Mouse (Mus musculus) ovary, postnatal 36 days (tissue): Measurements from ENCODE around the gene Ankfn1.

ENCODE experiments used
- DNase-seq: peaks from one replicate; pipeline ENCODE4 v3.0.0; 2022; ENCODE audit warnings: low spot score, mixed read lengths

Gene Ankfn1

DNA sequence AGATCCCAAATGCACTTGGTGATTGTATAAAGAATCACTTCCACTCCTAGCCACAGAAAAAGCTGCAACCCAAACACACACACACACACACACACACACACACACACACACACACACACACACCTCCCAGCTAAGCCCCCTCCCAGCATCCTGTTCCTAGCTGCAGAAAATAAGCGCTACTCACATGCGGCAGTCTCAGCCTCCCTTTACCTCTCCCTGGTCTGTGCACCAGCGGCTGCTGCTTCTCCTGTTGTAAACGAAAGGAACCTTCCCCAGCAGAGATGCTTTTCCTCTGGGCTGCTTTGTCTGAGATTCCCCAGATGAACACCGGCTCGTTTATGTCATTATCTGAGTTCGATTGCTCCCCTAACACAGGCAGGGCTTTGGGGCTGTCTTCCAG, at the start of gene Ankfn1:
TSS of gene Ankfn1 (minus strand) at position 223 of the 400 bp plus-strand sequence.
- DNase-seq = no peak

DNA sequence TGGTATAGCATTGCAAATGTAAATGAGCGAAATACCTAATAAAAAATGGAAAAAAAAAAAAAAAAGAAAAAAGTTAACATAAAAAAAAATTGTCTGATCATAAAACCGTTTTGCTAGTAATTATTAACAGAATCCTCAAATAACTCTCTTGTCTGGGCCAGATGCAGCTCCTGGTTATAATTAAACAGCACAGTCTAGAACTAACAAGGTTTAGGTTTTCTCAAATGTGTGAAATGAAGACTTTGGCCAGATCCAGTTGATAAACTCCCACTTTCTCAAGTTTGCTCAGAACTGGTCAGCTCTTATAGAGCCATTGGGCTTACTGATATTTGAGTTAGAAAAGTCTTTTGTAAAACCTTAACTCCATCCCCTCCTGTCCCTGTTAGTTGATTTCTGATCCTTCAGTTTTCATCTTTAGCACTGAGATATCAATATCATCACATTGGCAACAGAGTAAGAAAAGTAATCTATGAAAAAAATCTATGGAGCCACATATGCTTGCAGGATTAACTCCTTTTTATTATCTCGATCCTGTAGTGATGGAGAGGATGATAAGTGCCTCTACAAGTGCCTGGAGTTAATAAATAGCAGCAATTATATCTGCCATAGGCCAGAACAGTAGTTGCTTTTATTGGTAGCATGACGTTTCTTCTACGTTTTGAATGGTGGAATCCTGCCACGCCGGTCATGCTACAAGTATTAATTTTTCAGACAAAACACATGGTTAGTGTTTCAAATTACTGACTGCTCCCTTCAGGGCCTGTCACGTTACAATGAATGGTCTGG, 46.4 kb upstream of the Ankfn1 start:
- no peak for DNase-seq

DNA sequence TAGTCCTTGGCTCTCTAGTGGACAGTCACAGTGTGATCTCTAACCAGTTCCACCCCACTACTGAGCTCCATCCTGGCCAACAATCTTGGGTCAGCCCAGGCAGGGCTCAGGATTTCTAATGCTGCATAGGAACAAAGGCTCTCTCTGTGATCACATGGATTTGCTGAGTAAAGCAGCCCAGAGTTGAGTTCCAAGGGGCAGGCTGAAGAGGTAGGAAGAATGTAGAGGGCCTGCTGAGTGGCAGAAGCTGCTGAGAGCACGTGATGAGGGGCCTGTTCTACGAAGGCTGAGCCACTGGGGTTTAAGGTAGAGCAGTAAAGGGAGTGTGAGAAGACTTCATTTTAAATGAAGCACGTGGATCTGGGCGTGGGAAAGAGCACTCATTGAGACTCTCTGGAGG, 41.1 kb upstream of the Ankfn1 start:
- DNase-seq = no peak

- DNase-seq = no peak
These were observed 34.0 kb upstream of the Ankfn1 start for GRCm38 (mm10) chr11:89811403-89811802.

DNA sequence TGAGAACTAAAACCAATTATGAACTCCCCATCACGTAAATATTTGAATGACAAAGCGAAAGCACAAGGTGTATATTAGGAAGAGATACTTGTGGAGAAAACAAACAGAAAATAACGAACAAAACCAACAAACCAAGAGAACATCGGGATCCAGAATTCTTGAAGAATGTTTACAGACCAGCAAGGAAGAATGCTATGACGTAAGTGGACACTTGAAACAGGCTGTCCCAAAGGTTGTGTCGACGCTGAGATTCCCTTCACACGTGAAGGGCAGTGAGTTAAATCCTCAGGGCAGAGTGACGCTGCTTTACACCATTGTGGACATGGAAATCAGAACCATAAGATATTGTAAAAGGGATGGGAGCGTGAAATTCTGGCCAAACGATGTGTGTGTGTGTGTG, 30.5 kb upstream of the Ankfn1 start:
- DNase-seq = no peak

- no peak for DNase-seq
These were observed 27.4 kb upstream of the Ankfn1 start for GRCm38 (mm10) chr11:89804822-89805221.

DNA sequence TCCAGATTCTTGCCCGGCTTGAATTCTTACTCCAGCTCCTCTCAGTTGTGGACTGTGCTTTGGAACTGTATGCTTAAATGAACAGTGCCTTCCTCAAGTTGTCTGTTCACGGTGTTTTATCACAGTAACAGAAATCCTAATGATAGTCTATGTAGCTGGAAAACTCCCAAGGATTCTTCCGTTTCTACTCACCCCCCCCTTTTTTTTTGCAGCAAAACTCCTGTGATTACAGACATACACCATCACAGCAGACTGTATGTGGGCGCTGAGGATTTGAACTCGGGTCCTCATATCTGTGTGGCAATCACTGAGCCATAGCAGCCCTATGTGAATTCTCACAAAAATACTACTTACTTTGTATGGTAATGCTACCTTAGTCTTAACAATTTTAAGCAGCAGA, 26.5 kb upstream of the Ankfn1 start:
- DNase-seq = no peak

- DNase-seq = no peak
These were observed 15.3 kb upstream of the Ankfn1 start for GRCm38 (mm10) chr11:89792709-89793108.

- DNase-seq = no peak
These were observed 1.4 kb downstream of the Ankfn1 start for GRCm38 (mm10) chr11:89776070-89776469.

DNA sequence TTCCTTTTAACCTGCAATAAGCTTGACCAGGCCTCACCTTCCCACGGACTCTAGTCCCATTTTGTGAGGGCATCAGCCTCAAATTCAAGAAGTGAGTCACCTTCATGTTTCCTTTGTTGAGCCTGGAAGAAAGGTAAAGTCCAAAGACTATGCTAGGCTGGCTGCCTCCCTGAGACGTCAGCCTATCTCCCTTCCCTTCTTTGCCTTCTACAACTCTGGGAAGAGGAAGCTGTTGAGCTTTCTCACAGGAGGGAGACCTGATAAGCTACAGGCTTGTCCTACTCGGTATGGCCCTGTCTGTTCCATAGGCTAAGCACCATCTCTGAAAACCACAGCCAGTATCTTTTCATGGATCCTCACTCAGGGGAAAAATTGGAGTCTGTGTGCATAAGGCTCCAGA, 2.5 kb downstream of the Ankfn1 start:
- no peak for DNase-seq

DNA sequence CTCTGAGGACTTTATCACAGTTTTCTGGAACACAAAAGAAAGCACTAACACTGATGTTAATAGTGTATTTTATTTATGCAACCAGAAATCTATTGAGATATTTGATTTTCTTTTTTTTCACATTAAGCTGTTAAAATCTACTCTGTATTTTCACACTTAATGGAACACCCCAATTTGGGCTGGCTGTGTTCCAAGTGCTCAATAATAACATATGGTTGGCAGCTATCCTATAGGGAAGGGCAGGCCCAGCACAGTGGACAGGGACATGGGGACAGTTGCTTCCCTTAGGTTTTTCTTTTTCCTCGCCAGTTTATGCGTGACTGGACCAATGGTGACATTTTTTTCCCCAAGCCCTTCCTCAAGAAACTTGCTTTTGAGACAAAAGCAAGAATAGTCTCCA, 4.5 kb downstream of the Ankfn1 start:
- DNase-seq = no peak

DNA sequence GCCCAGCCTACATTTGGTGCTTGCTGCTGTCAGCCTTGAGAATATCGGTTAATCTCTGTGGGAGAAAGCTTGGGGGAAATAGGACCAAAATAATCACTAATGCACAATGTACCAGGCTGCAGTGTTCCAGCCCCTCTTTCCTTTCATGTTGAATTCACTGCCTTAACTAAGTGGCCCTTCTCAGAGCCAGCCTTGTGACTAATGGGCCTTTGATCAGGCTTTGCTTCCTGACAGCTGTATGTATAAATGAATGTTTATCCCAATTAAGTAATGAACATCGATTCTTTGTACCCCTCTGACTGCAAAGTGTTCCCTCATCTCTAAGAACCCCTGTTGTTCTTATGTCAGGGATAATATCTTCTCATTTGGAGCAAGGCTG, 11.7 kb downstream of the Ankfn1 start:
- DNase-seq = no peak

DNA sequence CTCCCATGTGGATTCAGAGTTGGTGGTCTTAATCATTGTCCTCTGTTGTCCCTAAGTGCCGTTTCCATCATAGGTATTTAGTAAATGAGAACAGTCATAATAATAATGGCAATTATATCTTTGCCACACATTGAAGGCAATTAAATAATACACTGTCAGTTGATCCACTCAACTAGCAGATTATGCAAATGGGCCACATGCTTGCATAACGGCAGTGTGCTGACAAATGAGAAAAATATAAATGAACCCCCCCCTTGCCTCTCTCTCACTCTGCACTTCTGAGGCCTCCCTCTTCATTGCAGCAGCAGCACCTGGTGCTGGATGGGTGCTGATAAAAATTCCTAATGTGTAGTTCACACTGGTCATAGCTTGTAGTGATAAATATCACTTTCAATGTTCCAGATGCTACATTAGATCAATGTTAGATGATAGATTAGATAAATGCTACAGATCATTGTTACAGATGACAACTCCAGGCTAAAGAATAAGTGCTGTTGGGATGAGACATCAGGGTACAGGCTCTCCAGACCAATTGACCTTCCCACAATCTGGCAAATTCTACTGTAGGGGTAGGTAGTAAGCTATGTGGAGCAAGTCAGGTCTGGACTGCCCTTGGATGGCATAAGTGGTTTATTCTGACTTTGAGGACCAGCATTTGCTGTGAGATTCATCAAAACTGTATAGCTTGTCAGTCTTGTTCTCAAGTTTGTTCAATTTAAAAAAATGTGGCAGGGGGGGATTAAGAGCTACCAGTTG, 12.3 kb downstream of the Ankfn1 start:
- DNase-seq = no peak

DNA sequence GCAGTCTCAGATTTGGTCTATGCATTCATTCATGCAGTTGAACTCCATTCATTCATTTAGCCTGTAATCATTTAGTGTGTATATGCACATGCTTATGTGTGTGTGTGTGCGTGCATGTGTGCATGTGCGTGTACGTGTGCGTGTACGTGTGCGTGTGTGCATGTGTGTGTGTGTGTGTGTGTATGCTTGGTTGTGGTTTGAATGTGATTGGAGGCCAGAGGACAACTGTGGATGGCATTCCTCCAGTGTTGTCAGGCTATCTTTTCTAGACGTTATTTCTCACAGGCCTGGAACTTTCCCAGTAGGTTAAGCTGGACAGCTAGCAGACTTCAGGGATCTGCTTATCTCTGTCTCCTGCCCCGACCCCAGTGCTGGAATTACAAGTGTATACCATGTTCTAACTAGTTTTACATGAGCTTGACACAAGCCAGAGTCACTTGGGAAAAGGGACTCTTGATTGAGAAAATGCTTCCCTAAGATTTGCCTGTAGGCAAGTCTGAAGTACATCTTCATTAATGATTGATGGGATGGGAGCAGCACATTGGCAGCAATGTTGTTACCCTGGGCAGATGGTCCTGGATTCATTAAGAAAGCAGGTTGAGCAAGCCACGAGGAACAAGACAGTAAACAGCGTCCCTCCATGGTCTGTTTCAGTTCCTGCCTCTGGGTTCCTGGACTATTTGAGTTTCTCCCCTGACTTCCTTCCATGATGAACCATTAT, 43.3 kb downstream of the Ankfn1 start:
- DNase-seq = no peak

DNA sequence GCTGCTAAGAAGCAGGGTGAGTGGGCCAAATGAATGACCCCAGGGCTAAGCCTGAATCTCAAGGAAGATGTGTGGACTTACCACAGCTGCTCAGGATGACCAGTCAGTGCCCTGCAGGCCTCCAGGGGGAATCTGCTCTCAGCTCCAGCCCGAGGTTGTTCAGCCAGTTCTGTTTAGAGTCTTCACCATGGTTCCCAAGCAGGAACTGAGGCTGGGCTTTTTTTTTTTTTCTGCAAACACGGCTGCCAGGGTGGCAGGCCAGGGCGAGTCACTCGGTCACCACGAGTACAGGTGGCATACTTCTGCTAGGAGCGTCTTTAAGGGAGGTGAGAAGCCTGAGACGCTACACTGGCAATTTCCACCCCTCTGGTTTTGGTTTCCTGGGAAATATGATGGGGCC, 43.9 kb downstream of the Ankfn1 start:
- no peak for DNase-seq

DNA sequence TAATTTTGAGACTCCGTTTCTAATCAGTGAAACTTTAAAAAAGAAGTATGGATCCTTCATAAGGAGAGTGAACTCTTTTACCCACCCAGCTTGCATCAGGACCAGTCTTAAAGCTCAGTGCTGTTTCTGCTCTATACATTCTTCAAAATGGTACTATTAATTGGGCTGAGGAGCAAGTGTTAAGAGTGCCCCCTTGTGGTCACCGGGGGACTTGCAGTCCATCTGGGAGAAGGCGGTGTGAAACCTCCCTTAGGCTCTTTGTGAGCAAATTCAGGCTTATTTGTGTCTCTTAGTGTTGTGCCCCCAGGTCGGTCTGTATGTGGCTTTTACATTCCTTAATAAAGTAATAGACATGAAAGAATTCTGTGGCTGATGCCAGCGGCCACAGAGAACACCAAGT, 56.6 kb downstream of the Ankfn1 start:
- peak; percentile 72 for DNase-seq

GRCm38 (mm10) chr11:89718491-89718982, 58.9 kb downstream of the Ankfn1 start:
- no peak for DNase-seq

DNA sequence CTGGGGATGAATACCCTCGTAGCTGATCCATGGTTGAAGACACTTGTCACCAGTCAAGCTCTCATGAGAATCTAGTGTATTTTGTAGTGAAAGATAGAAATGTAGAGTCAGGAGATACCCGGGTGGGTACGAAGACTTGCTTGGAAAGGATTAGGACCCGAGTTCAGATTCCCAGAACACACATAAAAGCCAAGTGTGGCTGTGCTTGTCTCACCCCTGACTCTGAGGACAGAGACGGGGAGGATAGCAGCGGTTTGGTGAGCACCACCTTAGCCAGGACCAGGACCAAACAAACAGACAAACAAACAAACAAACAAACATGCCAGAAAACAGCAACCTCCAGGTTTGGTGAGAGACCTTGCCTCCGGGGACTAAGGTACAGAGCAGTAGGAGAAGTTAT, 61.1 kb downstream of the Ankfn1 start:
- DNase-seq = no peak

DNA sequence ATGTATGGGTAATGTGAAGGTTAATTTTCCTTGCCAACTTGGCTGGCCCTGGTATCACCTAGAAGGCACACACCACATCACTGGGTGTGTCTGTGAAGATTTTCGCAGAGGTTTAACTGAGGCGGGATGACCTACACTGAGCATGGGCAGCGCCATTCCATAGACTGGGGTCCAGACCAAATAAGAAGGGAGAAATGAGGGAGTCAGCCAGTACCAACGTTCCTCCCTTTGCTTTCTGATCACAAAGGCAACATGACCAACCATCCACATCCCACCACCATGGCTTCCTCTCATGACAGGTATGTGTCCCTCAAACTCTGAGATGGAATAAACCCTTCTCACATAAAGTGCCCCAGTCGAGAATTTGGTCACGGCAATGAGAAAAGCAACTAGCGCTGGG, 68.9 kb downstream of the Ankfn1 start:
- DNase-seq = no peak

- DNase-seq = no peak
These were observed 80.7 kb downstream of the Ankfn1 start for GRCm38 (mm10) chr11:89696431-89697403.

GRCm38 (mm10) chr11:89693686-89694085, 83.8 kb downstream of the Ankfn1 start:
- no peak for DNase-seq

- DNase-seq = no peak
These were observed 100.5 kb downstream of the Ankfn1 start for GRCm38 (mm10) chr11:89676922-89677321.
